Mouse (Mus musculus) stomach, postnatal 0 days (tissue): Measurements from ENCODE around the gene Gzmf.

ENCODE experiments used
- CTCF ChIP-seq: IDR thresholded peaks from 2 replicates; pipeline ENCODE4 v1.5.1; 2016; ENCODE audit warnings: antibody characterized with exemption, low read depth, mild to moderate bottlenecking, moderate library complexity
- EP300 ChIP-seq: optimal IDR thresholded peaks from 2 replicates; pipeline ENCODE3; 2016; ENCODE audit warnings: antibody characterized with exemption

GRCm38 (mm10) chr14:56186521-56186920 is 24.7 kb downstream of the Gzmf start:
- no peak for TF ChIP-seq CTCF
- TF ChIP-seq EP300: no peak
